Mouse (Mus musculus) embryonic facial prominence, embryonic 10.5 days (tissue): Measurements from ENCODE around the gene Psme2. TPM values are rescaled to one million over a fixed set of nuclear protein-coding genes. Genes with fewer than 3 reads are reported as not detected.

Experiments used
- DNase-seq: peaks from one replicate; pipeline ENCODE4 v3.0.0-alpha.2; 2017; ENCODE audit warnings: low spot score
- H3K27ac ChIP-seq: fragments of 300-500 bp; sonication (generic); replicated peaks from 2 replicates; pipeline ENCODE4 v1.5.1; 2016; ENCODE audit warnings: mild to moderate bottlenecking
- H3K27me3 ChIP-seq: fragments of 300-500 bp; sonication (generic); replicated peaks from 2 replicates; pipeline ENCODE4 v1.6.1; 2016; ENCODE audit warnings: low read depth, mild to moderate bottlenecking; ENCODE audit not compliant: poor library complexity, severe bottlenecking
- H3K36me3 ChIP-seq: fragments of 300-500 bp; sonication (generic); replicated peaks from 2 replicates; pipeline ENCODE4 v1.6.1; 2016; ENCODE audit warnings: mild to moderate bottlenecking, moderate library complexity
- H3K4me1 ChIP-seq: fragments of 300-500 bp; sonication (generic); 2 replicates; pipeline ENCODE4 v1.6.1; 2016
- H3K4me3 ChIP-seq: fragments of 300-500 bp; sonication (generic); 2 replicates; pipeline ENCODE4 v1.5.1; 2016; ENCODE audit warnings: mild to moderate bottlenecking, moderate library complexity
- H3K9me3 ChIP-seq: fragments of 300-500 bp; sonication (generic); 2 replicates; pipeline ENCODE4 v1.6.1; 2016; ENCODE audit warnings: mild to moderate bottlenecking
- WGBS: fragments of 180-500 bp; shearing (Covaris S2); methylation state at CpG from one replicate; pipeline ENCODE4 v1.1.7; 2016; 5-methylcytosine and 5-hydroxymethylcytosine counted together
- polyA plus RNA-seq: library from polyadenylated mRNA; unstranded; fragments of >200 nt; fragmentation: Nextera tagmentation; extraction: Ambion mirVana; gene quantifications from 2 replicates; pipeline ENCODE4 v1.2.1, GENCODE M21; 2016

The Psme2 gene
- polyA plus RNA-seq, 1 experiment from 2014 or later: 186 TPM

DNA sequence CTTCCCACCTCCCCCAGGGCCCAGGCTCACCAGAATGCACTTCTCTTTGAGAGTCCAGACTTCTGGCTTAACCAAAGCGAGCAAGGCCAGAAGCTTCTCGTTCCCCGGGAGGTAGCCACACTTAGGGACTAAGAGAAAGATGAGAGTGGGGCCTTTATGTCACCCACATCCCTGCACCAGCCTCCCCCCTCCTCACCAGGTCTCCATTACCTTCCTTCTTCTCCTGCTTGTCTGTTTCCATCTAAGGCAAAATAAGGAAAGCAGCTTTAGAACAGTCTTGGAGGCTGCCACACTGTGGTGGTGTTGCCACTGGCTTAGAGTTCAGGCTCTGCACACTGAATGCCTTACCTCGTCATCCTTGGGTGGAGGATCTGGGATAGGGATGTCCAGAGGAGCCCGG lies 1.6 kb downstream of the Psme2 start:
- peaks cover 9% of the 10 kb centered on the region for H3K27me3 ChIP-seq
- DNase-seq: no peak
- no peaks in the 10 kb centered on the region for H3K9me3 ChIP-seq
- no peak overlapping the region for H3K27ac ChIP-seq
- H3K36me3 ChIP-seq: peaks cover 39% of the 10 kb centered on the region
- no peak overlapping the region for H3K4me3 ChIP-seq
- H3K4me1 ChIP-seq: peaks cover 42% of the 10 kb centered on the region
- WGBS: 90% methylated on average over 5 of the region's 5 CpGs

DNA sequence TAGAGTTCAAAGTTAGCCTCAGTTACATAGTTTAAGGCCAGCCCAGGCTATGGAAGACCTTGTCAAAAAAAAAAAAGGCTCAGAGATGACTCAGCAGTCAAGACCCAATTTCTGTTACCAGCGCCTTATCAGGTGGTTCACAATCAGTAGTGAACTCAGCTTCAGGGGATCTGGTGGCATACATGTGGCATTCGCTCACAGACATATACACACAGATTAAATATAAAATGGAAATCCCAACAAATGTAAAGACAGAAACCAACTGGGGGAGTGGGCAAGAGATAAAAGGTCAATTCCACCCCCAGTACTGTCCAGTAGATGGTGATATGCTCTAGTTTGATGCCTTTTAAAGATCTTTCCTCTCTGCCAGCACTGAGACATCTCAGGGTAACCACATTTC lies 4.8 kb downstream of the Psme2 start:
- DNase-seq: no peak
- H3K9me3 ChIP-seq: no peaks in the 10 kb centered on the region
- no peak overlapping the region for H3K4me3 ChIP-seq
- WGBS: 85% methylated on average over 2 of the region's 2 CpGs
- H3K27me3 ChIP-seq: peaks cover 15% of the 10 kb centered on the region
- peaks cover 36% of the 10 kb centered on the region for H3K36me3 ChIP-seq
- no peak overlapping the region for H3K27ac ChIP-seq
- peaks cover 24% of the 10 kb centered on the region for H3K4me1 ChIP-seq

DNA sequence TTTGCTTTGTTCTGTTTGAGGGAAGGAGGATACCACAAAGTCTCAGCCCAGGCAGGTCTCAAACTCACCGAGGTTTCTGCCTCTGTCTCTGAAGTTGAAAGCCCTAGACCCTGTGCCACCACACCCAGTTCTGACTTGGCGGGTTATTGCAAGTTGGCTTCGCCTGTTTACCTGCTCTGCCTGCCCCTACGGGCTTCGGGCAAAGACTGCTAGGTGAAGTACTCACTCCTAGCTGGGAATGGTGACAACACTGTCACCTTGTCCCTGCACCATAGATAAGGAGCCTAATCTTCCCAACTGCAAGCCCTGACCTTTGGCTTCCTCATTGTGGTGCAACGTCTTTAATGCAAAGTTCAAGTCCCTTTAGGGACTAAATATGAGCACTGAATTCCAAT lies 5.3 kb downstream of the Psme2 start:
- Histone ChIP-seq H3K4me1 (peaks cover 24% of the 10 kb centered on the region), H3K9me3 (no peaks in the 10 kb centered on the region), H3K27me3 (peaks cover 15% of the 10 kb centered on the region), H3K27ac (no peak overlapping the region), H3K36me3 (peaks cover 41% of the 10 kb centered on the region), H3K4me3 (peak overlapping the region; percentile 71)
- DNase-seq: no peak
- WGBS: 65% methylated on average over 6 of the region's 6 CpGs

DNA sequence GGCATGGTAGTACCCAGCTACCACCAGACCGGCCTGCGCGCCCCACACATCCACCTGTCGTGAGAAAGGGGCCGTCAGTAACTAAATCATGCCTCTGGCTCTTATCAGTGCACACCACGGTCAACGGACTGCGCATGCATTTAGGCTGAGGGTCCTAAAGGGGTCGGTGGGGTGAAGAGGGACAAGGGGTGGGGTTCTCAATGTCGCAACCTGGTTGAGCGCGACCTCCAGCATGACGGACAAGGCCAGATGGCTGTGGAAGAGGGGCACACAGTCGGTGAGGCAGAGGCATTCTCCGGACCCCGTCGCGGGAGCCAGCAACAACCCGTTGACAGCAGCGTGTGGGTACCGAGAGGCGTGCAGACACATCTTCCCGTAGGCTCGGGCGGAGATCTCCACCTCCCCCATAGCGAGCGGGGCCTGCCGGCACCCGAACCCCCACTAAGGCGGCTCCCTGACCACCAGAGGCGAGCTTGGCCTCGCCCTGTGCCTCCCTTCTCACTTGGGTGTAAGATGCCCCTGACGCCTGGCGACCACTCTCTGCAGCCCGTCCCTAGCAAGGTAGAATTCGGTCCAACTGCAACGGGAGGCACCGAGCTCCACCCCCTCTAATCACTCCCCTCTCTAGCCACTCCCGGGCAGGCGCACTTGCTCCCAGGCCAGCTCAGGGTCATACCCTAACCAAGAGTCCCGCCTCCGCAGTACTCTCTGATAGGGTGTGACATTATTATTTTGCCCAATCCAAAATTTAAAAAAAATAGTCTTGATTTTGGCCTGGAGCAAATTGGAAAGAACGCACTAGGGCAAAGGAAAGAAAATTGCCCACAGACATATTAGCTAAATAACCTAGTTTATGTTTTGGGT lies 6.0 kb downstream of the Psme2 start, which contains the start of gene Emc9:
Gene Emc9 (minus strand): TSS at position 601 of the 864 bp plus-strand sequence.
- 2% methylated on average over 43 of the region's 43 CpGs for WGBS
- peak within 1 kb of the TSS; percentile 65; the same call in 1 of the 2 replicates for H3K27ac ChIP-seq
- peak; percentile 74 for DNase-seq
- peaks cover 48% of the 10 kb centered on the region for H3K36me3 ChIP-seq
- no peaks in the 10 kb centered on the region for H3K9me3 ChIP-seq
- H3K27me3 ChIP-seq: peaks cover 15% of the 10 kb centered on the region
- peak within 1 kb of the TSS; percentile 71 for H3K4me3 ChIP-seq
- peaks cover 17% of the 10 kb centered on the region for H3K4me1 ChIP-seq

DNA sequence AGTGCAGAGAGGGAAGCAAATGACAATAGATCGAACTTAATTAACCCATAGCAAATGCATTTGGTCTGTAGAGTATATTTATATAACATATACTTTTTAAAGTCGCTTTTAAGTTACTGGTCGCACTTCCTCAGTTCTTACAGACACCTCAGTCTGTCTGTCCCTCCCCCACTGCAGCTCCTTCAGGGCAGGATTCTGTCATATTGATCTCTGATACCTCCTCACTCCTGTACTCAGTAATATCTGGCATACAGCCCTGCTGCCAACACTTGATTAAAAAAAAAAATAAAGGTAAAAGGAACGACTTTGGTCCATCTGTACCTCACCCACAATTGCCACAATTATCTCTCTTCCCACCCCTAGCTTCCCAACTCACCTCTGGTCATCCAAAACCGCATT lies 6.6 kb downstream of the Psme2 start:
- no peak overlapping the region; the same call in 1 of the 2 replicates for H3K27ac ChIP-seq
- no peak for DNase-seq
- peaks cover 18% of the 10 kb centered on the region for H3K4me1 ChIP-seq
- WGBS: 36% methylated on average over 5 of the region's 5 CpGs
- H3K4me3 ChIP-seq: peak overlapping the region; percentile 71
- H3K27me3 ChIP-seq: peaks cover 15% of the 10 kb centered on the region
- H3K36me3 ChIP-seq: peaks cover 48% of the 10 kb centered on the region
- H3K9me3 ChIP-seq: no peaks in the 10 kb centered on the region

DNA sequence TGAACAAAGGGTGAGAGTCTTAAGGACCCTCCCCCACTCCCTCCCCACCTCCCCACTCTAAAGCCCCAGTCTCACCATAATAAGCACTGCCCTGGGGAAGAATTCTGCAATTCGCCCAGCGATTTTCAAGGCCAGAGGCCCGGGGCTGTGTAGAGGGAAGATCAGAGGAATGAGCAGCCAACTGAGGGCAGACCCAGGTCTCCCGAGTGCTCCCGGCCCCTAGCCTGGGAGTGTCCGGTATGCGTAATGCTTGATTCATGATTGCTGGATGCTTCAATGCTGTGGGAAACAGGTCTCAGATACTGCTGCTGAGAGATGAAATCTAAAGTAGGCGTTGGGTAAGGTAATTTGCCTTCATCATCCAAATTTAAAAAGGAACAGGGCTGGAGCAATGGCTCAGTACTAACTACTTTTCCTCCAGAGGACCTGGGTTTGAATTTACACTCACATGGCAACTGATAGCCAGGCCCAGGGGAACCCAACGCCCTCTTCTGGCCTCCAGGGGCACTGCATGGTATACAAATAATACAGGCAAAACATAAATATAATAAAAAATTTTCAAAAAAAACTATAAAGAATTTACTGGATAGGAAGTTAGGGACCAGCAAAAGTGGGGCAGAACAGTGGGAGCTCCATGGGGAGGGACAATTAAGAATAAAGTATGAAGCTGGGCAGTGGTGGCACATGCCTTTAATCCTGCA lies 8.8 kb downstream of the Psme2 start:
- peaks cover 15% of the 10 kb centered on the region for H3K27me3 ChIP-seq
- no peak overlapping the region for H3K4me3 ChIP-seq
- WGBS: 79% methylated on average over 9 of the region's 9 CpGs
- no peak for DNase-seq
- no peaks in the 10 kb centered on the region for H3K9me3 ChIP-seq
- no peak overlapping the region for H3K27ac ChIP-seq
- peaks cover 28% of the 10 kb centered on the region for H3K36me3 ChIP-seq
- peaks cover 32% of the 10 kb centered on the region for H3K4me1 ChIP-seq

DNA sequence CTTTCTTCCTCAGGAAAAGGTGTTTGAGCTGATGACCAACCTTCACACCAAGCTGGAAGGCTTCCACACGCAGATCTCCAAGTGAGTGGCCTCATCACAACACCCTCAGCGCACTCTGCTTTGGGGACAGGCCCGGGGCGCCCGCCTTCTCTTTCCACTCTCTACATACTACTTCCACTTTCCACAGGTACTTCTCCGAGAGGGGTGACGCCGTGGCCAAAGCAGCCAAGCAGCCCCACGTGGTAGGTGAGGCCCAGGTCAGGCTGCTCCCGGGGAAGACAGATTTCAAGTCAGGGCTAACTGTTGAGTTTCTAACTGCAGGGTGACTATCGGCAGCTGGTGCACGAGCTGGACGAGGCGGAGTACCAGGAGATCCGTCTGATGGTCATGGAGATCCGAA lies 10.2 kb downstream of the Psme2 start:
- H3K4me1 ChIP-seq: peaks cover 39% of the 10 kb centered on the region
- WGBS: 94% methylated on average over 16 of the region's 16 CpGs
- H3K27ac ChIP-seq: no peak overlapping the region
- no peak overlapping the region for H3K4me3 ChIP-seq
- H3K9me3 ChIP-seq: no peaks in the 10 kb centered on the region
- peaks cover 24% of the 10 kb centered on the region for H3K36me3 ChIP-seq
- DNase-seq: no peak
- H3K27me3 ChIP-seq: peaks cover 15% of the 10 kb centered on the region

DNA sequence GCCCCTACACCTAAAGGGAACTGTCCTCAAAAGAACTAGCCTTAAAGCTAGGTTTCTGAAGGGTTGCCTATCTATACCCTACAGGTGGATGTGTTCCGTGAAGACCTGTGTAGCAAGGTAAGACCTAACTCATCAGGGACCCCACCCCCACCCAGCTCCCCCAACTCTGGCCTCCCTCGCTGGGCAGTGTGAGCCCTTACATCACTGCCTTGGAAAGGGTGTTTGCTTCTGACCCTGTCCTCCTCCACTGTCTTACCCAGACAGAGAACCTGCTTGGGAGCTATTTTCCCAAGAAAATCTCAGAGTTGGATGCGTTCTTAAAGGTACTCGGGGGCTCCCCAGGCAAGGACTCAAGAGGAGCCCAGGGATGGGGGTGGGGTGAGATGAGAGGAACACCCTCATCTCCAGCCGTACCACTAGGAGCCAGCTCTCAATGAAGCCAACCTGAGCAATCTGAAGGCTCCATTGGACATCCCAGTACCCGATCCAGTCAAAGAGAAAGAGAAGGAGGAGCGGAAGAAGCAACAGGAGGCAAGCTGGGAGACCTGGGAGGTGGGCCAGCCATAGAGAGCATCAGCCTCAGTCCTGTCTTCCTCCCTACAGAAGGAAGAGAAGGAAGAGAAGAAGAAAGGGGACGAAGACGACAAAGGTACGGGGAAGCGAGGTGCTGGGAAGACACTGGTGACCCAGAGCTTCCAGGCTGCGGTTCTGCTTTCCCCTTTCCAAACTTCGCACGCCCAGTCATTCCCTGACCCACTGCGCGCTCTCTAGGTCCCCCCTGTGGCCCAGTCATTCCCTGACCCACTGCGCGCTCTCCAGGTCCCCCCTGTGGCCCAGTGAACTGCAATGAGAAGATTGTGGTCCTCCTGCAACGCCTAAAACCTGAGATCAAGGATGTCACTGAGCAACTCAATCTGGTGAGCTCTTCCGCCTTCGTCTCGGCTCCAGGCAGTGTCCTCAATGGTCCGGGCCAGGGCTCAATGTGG lies 11.1 kb downstream of the Psme2 start:
- DNase-seq: no peak
- Histone ChIP-seq H3K9me3 (no peaks in the 10 kb centered on the region), H3K4me3 (no peak overlapping the region), H3K36me3 (peaks cover 24% of the 10 kb centered on the region), H3K27me3 (peaks cover 11% of the 10 kb centered on the region), H3K27ac (no peak overlapping the region), H3K4me1 (peaks cover 36% of the 10 kb centered on the region)
- 85% methylated on average over 23 of the region's 23 CpGs for WGBS

DNA sequence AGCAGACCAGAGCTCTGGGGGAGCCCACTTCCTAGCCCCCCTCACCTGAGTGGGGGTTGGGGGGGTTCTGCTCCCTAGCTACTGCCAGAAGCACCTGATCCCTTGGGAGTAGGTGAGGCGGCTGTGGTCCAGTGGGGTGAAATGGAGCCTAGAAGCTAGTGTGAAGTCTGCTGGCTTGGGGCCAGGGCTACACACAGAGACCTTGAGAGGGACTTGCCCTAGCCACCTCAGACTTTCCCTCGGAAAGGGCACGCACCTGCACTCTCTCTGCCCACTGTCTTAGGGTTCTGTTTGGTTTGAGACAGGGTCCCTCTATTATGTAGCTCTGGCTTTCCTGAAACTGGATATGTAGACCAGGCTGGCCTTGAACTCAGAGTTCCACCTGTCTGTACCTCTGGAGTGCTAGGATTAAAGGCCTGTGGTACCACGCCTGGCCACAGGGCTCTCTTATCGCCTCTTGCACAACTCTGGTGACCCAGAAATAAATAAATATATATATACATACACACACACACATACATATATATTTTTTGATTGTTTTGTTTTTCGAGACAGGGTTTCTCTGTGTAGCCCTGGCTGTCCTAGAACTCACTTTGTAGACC lies 12.1 kb downstream of the Psme2 start:
- no peak for DNase-seq
- peak overlapping the region; percentile 90 for H3K27ac ChIP-seq
- peaks cover 24% of the 10 kb centered on the region for H3K36me3 ChIP-seq
- H3K27me3 ChIP-seq: peaks cover 1% of the 10 kb centered on the region
- H3K4me1 ChIP-seq: peaks cover 29% of the 10 kb centered on the region
- no peaks in the 10 kb centered on the region for H3K9me3 ChIP-seq
- WGBS: 31% methylated on average over 6 of the region's 6 CpGs
- H3K4me3 ChIP-seq: peak overlapping the region; percentile 70

DNA sequence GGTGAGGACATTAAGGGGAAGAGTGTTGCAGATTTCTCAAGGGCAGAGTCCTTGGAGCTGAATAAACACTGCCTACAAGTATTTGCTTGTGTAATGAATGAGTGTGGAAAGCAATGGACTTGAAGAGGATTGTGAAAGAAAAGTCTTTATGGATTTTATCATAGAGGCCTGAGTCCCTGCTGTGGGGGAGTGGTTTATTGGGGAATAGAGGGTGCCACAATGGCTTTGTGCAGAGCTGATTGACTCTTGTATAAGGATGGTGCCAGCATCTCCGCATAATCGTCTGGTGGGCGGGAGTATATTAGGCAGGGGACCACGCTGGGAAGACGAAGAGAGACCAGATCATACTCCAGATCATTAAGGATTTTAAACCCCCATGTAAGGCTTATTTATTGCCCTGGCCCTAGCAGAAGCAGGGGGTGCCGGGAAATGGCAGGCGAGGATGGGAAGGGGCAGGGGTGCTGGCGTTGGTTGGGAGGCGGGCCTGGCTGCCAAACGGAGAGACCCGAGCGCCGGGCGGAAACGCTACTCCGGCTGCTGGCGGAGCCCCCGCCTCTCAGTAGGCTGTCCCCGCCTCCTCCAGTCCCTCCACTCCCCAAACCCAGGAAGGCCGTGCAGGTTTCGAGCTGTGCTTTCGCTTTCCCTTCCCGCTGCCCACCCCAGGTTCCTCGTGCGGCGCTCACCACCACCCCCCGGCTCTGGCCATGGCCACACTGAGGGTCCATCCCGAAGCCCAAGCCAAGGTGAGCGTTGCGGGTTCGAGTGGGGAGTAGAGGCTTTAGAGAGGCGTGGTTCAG lies 12.8 kb downstream of the Psme2 start, which contains the start of gene Psme1:
Gene Psme1 (plus strand): TSS at position 253 of the 797 bp plus-strand sequence.
- H3K27me3 ChIP-seq: no peaks in the 10 kb centered on the region
- peaks cover 24% of the 10 kb centered on the region for H3K36me3 ChIP-seq
- no peaks in the 10 kb centered on the region for H3K9me3 ChIP-seq
- peak; percentile 89 for DNase-seq
- H3K4me1 ChIP-seq: peaks cover 29% of the 10 kb centered on the region
- 1% methylated on average over 32 of the region's 32 CpGs for WGBS
- peak within 1 kb of the TSS; percentile 70 for H3K4me3 ChIP-seq
- H3K27ac ChIP-seq: peak within 1 kb of the TSS; percentile 90

DNA sequence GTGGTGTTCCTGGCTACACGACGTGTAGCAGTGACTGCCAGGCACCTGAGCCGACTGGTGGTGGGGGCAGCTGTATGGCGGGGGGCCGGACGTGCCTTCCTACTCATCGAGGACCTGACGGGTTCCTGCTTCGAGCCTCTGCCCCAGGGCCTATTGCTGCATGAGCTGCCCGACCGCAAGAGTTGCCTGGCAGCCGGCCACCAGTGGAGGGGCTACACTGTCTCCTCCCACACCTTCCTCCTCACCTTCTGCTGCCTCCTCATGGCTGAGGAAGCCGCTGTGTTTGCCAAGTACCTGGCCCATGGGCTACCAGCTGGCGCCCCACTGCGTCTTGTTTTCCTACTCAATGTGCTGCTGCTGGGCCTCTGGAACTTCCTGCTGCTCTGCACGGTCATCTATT lies 14.5 kb downstream of the Psme2 start:
- 82% methylated on average over 16 of the region's 16 CpGs for WGBS
- H3K36me3 ChIP-seq: peaks cover 16% of the 10 kb centered on the region
- H3K4me3 ChIP-seq: no peak overlapping the region
- peaks cover 29% of the 10 kb centered on the region for H3K4me1 ChIP-seq
- no peaks in the 10 kb centered on the region for H3K27me3 ChIP-seq
- H3K9me3 ChIP-seq: no peaks in the 10 kb centered on the region
- no peak for DNase-seq
- H3K27ac ChIP-seq: no peak overlapping the region
